Mouse (Mus musculus): ENCODE results near the gene Olfr773. TPM values are rescaled to one million over a fixed set of nuclear protein-coding genes. Genes with fewer than 3 reads are reported as not detected.

Gene Olfr773
- total RNA-seq (2023): not detected

DNA sequence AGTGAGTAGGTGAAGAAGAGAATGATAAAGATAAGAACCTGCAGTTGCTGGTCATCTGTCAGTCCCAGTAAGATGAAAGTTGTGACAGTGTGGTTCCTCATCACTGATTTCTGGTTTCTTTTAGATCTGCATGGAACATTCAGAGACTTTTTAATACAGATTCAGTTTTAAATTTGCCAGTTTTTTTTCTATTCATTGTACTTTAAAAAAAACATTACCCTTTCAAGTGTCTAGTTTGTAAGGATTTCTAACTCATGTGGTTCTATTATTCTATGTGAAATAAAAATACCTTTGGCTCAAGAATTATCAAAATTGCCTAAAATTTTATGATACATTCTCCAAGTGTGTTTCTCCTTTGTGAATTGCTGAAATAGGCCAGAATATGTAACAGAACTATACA, at the start of gene Olfr773:
Olfr773 (minus strand) TSS at position 101 of the 400 bp plus-strand sequence.

DNA sequence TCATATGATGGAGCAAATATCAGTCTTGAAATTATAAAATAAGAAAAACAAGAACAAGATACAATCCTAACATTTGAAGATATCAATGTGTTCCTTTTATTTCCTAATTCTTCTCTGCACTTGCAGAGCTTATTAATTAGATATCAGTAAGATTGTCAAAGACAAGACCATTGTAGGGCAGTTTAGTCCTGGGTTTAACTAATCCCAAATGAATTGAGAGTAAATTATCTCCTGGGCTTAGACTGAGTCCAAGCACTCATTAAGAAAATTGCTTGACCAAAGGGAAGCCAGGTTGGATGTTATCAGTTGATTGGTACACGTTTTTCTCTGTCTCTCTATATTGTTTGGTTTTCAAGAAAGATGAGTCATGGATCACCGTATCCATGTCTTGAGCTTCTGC, 48.7 kb upstream of the Olfr773 start, which contains the start of gene Olfr774:
Olfr774 (plus strand) TSS at position 301 of the 400 bp plus-strand sequence.

DNA sequence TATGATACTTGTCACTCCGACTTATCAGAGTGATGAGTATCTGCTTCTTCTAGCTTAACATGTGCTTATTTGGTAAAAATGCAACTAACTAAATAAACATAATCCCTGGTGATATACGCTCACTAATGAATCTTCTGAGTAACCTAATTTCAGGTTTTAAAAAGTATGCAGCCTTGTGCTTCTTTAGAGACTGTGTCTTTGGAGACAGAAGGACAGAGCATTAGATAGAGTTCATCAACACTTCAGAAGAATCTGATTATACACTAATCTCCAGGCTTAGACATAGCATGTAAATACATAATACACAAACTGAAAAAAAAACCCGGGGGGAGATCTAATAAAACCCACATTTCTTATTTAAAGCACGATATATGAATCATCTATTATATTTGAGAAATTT, 9.4 kb downstream of the Olfr773 start, which contains the start of gene Olfr772:
Olfr772 (minus strand) TSS at position 101 of the 400 bp plus-strand sequence.

DNA sequence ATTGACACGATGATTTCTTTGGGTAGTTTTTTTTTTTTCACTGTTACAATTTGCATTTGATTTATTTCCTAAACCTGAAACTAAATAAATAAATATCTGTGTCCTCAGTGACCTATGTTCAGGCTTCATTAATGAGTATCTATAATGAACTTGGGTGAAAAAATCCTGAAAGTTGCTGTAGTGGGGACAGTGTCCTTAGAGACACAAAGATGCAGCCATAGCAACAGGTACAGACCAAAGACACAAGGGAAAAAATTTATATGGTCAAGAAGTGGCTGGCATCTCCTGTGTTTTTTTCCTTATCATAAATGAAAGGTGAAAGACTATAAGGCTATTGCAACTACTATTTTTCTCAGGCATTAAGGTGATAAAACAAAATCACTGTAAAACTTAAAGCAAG, 22.6 kb downstream of the Olfr773 start, which contains the start of gene Olfr771:
Olfr771 (minus strand) TSS at position 101 of the 400 bp plus-strand sequence.

DNA sequence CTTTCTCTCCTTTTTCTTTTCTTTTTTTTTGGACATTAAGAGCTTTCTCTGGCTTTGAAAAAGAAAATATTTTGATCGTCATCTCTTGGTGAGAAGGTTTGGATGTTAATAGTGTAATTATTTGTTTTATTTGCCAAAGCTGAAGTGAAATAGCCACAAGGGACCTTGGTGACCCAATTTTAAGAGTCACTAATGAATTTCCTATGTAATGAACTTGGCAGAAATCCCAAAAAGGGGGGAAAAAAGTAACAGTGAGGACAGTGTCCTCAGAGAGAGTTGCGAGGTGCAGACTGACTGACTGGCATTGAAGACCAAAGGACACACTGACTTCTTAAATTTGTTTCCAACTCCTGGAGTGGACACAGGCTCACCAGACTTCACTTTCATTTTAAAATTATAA, 48.3 kb downstream of the Olfr773 start, which contains the start of gene Olfr770:
Olfr770 (minus strand) TSS at position 101 of the 400 bp plus-strand sequence.

Other genes starting within 250 kb of the Olfr773 start
- not detected for gene Mettl7b, start 226.4 kb downstream of the Olfr773 start, total RNA-seq (2023)
- gene Olfr9, start 198.0 kb downstream of the Olfr773 start, total RNA-seq (2023): not detected
- not detected for gene Olfr763, start 176.6 kb downstream of the Olfr773 start, total RNA-seq (2023)
- gene Olfr764-ps1, start 147.5 kb downstream of the Olfr773 start, total RNA-seq (2023): not detected
- gene Olfr765, start 137.4 kb downstream of the Olfr773 start, total RNA-seq (2023): not detected
- gene Olfr766-ps1, start 118.4 kb downstream of the Olfr773 start, total RNA-seq (2023): not detected
- gene Olfr767, start 104.5 kb downstream of the Olfr773 start, total RNA-seq (2023): not detected
- not detected for gene Olfr768, start 88.0 kb downstream of the Olfr773 start, total RNA-seq (2023)
- not detected for gene Olfr769, start 69.6 kb downstream of the Olfr773 start, total RNA-seq (2023)
- not detected for gene Olfr770, start 48.4 kb downstream of the Olfr773 start, total RNA-seq (2023)
- not detected for gene Olfr771, start 22.7 kb downstream of the Olfr773 start, total RNA-seq (2023)
- not detected for gene Olfr772, start 9.5 kb downstream of the Olfr773 start, total RNA-seq (2023)
- not detected for gene Olfr774, start 48.8 kb upstream of the Olfr773 start, total RNA-seq (2023)
- gene Olfr775, start 61.0 kb upstream of the Olfr773 start, total RNA-seq (2023): not detected
- not detected for gene Olfr776, start 71.7 kb upstream of the Olfr773 start, total RNA-seq (2023)
- not detected for gene Olfr777, start 84.1 kb upstream of the Olfr773 start, total RNA-seq (2023)
- gene Olfr780, start 130.7 kb upstream of the Olfr773 start, total RNA-seq (2023): not detected
- gene Olfr781, start 141.4 kb upstream of the Olfr773 start, total RNA-seq (2023): not detected
- not detected for gene Olfr782, start 161.4 kb upstream of the Olfr773 start, total RNA-seq (2023)
- gene Olfr784, start 196.7 kb upstream of the Olfr773 start, total RNA-seq (2023): under 1 TPM in 1 of 2 experiments, not detected in 1; 0.13 TPM
- not detected for gene Olfr785, start 218.0 kb upstream of the Olfr773 start, total RNA-seq (2023)
- gene Olfr786, start 239.9 kb upstream of the Olfr773 start, total RNA-seq (2023): not detected